Mouse (Mus musculus) layer of hippocampus, adult 8-10 months (tissue): ENCODE results near the gene Sox30. TPM values are rescaled to one million over a fixed set of nuclear protein-coding genes. Genes with fewer than 3 reads are reported as not detected.

Source experiments
- DNase-seq, 2 experiments: peaks; one replicate each; pipeline ENCODE4 v3.0.0; 2022; ENCODE audit warnings: low spot score in 2 of 2
- total RNA-seq, 4 experiments: library from RNA; stranded (reverse); gene quantifications; 2 replicates each; pipeline ENCODE4 v1.2.4; 2022

Gene Sox30
- total RNA-seq, 4 experiments from 2014 or later = 0.17 to 0.31 (median 0.27) TPM; not detected in 1

- no peak for DNase-seq
Measured at GRCm38 (mm10) chr11:46054911-46055895, 75.1 kb downstream of the Sox30 start.

- peak; percentile 34 to 45 for DNase-seq
Measured at GRCm38 (mm10) chr11:46055896-46056769, 76.0 kb downstream of the Sox30 start, which contains the start of gene Adam19. TSS of gene Adam19 (plus strand) at chr11:46055992.

GRCm38 (mm10) chr11:46056770-46057411 is 76.8 kb downstream of the Sox30 start:
- DNase-seq = no peak

GRCm38 (mm10) chr11:46058011-46058410 is 77.9 kb downstream of the Sox30 start:
- DNase-seq = no peak

- no peak for DNase-seq
Measured at GRCm38 (mm10) chr11:46058916-46059315, 78.8 kb downstream of the Sox30 start.

GRCm38 (mm10) chr11:46059887-46060650 is 80.0 kb downstream of the Sox30 start:
- DNase-seq = no peak

GRCm38 (mm10) chr11:46060651-46061020 is 80.5 kb downstream of the Sox30 start:
- no peak for DNase-seq

- no peak for DNase-seq
Measured at GRCm38 (mm10) chr11:46061776-46062445, 81.8 kb downstream of the Sox30 start.

GRCm38 (mm10) chr11:46062569-46062968 is 82.5 kb downstream of the Sox30 start:
- no peak for DNase-seq

- DNase-seq = no peak
Measured at GRCm38 (mm10) chr11:46062993-46063731, 83.1 kb downstream of the Sox30 start.

GRCm38 (mm10) chr11:46064767-46065166 is 84.7 kb downstream of the Sox30 start:
- DNase-seq = no peak

- peak; percentile 26 to 37 for DNase-seq
Measured at GRCm38 (mm10) chr11:46065201-46066011, 85.3 kb downstream of the Sox30 start.

Other genes with a start within 250 kb of the Sox30 start
- 10 to 100 TPM; 51.1 to 54.2 (median 53.4) TPM for gene Clint1, start 128.3 kb upstream of the Sox30 start, total RNA-seq
- 10 to 100 TPM; 24.5 to 26.7 (median 25.8) TPM for gene Lsm11, start 35.4 kb upstream of the Sox30 start, total RNA-seq
- 10 to 100 TPM in 1 of 4 experiments, 1 to 10 TPM in 3; 7.4 to 10.8 (median 9.2) TPM for gene Thg1l, start 24.8 kb upstream of the Sox30 start, total RNA-seq
- 1 to 10 TPM in 3 of 4 experiments, not detected in 1; 1.7 to 4.3 (median 3.3) TPM for gene Gm12166, start 72.0 kb downstream of the Sox30 start, total RNA-seq
- gene Adam19, start 75.7 kb downstream of the Sox30 start, total RNA-seq = 10 to 100 TPM; 10.1 to 14.1 (median 11.2) TPM
- gene Nipal4, start 186.2 kb downstream of the Sox30 start, total RNA-seq = 1 to 10 TPM; 2.1 to 2.6 (median 2.2) TPM